Mouse (Mus musculus) heart, postnatal 0 days (tissue): Measurements from ENCODE around the gene 3110082J24Rik.

Experiments
- CTCF ChIP-seq: IDR thresholded peaks from 2 replicates; pipeline ENCODE4 v1.5.1; 2016; ENCODE audit warnings: antibody characterized with exemption, control low read depth, low read depth
- EP300 ChIP-seq: IDR thresholded peaks from 2 replicates; pipeline ENCODE4 v1.6.1; 2016; ENCODE audit warnings: antibody characterized with exemption, low read depth

DNA sequence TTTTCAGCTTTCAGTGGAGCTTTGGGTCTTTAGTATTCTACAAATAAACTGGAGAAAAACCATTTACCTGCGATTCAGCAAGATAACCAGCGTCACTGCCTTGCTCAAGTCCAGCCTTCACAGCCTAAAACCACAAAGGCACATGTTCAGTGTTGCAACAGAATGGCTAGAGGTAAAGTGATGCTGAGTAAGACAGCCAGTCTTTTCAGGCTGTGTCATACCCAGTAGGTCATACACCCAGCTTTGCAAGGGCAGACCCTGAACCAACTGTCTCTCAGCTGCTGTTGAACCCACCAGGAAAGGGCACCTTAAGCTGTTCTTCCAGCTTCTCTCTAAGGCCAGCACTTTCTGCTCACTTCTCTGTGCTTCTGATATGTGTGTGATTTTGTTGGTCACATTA is 26.3 kb upstream of the 3110082J24Rik start:
- TF ChIP-seq CTCF, result no peak
- TF ChIP-seq EP300, result no peak
